Mouse (Mus musculus): ENCODE measurements around the gene Nol7. TPM values are rescaled to one million over a fixed set of nuclear protein-coding genes. Genes with fewer than 3 reads are reported as not detected.

The Nol7 gene
- polyA plus RNA-seq (2012; rRNA removed) = 87.8 and 94.4 TPM in 2 replicates

DNA sequence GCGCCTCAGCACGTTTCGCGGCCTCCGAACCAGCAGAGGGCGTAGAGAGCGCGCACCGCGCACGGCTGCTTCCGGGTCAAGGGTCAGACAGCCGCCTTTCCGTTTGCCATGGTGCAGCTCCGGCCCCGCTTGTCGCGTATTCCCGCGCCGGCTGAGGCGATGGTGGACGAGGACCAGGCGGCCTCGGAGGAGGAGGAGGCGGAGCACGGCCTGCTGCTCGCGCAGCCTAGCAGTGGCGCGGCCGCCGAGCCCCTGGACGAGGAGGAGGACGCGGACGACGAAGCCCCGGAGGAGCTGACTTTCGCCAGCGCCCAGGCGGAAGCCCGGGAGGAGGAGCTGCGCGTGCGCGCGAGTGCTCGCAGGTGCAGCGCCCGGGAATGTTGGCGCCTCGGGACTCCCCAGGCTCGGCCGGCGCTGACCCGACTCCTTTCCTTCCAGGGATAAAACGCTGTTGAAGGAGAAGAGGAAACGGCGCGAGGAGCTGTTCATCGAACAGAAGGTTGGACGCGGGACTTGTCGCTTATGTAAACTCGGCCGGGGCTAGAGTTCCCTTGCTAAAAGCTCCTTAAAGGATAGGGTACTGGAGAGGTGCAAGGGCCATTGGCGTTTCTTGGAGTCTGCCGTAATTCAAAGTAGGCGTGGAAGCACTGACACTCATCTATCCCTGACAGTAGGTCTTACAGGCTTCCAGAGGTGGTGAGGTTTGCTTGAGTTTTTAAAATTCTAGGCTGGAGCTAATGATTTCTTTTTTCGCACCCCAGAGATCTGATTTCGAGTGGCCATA is at the start of gene Nol7:
Gene Nol7 (plus strand): TSS at position 94 of the 784 bp plus-strand sequence.

DNA sequence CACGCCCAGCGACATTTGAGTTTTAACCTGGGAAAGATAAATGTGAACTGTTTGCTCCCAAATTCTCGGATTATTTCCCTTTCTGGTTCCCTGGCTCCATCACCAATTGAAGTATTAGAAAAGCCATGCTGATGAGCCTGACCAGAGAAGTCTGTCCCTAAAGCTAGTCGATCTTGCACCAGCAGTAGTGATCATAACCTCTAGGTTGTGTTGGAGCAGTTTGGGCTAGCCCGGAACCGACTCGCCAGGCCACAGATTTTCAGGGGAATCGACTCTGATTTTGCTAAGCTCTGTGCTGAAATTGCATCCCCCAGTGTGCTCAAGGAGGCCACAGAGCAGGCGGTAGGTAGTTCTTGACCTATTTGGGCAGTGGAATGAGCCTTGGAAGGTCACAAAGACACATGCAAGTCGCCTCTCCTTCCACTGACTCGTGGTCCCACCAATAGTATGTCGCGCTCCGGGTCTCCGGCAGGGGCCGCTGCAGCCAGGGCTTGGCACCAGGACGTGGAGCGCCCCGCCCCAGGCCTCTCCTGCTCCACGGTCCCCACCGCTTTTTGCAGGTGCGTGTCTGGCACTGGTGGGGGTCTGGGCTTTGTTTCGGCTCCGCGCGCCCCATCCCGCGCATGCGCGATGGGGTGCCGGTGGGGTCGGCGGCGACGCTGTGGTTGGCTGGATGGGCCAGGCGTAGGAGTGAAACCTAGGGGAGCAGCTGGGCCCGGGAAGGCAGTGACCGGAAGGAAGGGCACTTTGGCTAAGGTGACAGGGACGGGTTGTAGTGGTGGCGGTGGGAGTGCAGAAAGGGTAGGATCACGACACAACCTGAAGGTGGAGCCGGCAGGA is 33.0 kb upstream of the Nol7 start, which contains the start of gene Sirt5:
Gene Sirt5 (plus strand): TSS at position 512 of the 840 bp plus-strand sequence.

Other genes starting within 250 kb of the Nol7 start
- 4.5 and 5.2 TPM in 2 replicates for gene Tbc1d7, start 226.9 kb upstream of the Nol7 start, polyA plus RNA-seq (2012; rRNA removed)
- gene Gfod1, start 94.2 kb upstream of the Nol7 start, polyA plus RNA-seq (2012; rRNA removed) = 0.35 and 0.52 TPM in 2 replicates
- gene Sirt5, start 32.9 kb upstream of the Nol7 start, polyA plus RNA-seq (2012; rRNA removed) = 3.0 and 3.4 TPM in 2 replicates
- 8.5 and 8.7 TPM in 2 replicates for gene Ranbp9, start 82.9 kb downstream of the Nol7 start, polyA plus RNA-seq (2012; rRNA removed)
- gene Mcur1, start 161.8 kb downstream of the Nol7 start, polyA plus RNA-seq (2012; rRNA removed) = 3.7 and 4.2 TPM in 2 replicates
- 0.03 and 0.11 TPM in 2 replicates for gene Rnf182, start 217.3 kb downstream of the Nol7 start, polyA plus RNA-seq (2012; rRNA removed)